Mouse (Mus musculus) cerebellum, adult 2 months (tissue): ENCODE measurements at regions not wholly inside any gene's neighbourhood (a gene's known extent, or its start where the extent isn't known, plus 50 kb on each side); places are given as distances from the start of the nearest gene placed in this dataset.

Experiments used
- DNase-seq, 2 experiments: peaks; one replicate each; pipeline ENCODE4 v3.0.0; 2021
- H3K27ac ChIP-seq: fragments of 200-500 bp; 2 replicates; pipeline ENCODE4 v1.5.1; 2012; ENCODE audit warnings: low read length, control low read depth, inconsistent platforms; ENCODE audit not compliant: insufficient read depth
- H3K27me3 ChIP-seq: fragments of 200-500 bp; 2 replicates; pipeline ENCODE4 v1.6.1; 2012; ENCODE audit warnings: inconsistent platforms, mild to moderate bottlenecking, low read length, moderate library complexity; ENCODE audit not compliant: control insufficient read depth, insufficient read depth
- H3K4me1 ChIP-seq: fragments of 200-500 bp; 2 replicates; pipeline ENCODE4 v1.6.1; 2011; ENCODE audit warnings: low read length; ENCODE audit not compliant: control insufficient read depth, insufficient read depth
- H3K4me3 ChIP-seq: fragments of 200-500 bp; replicated peaks from 2 replicates; pipeline ENCODE3; 2011; ENCODE audit warnings: mild to moderate bottlenecking, low read depth, low read length, control low read depth; ENCODE audit not compliant: insufficient read depth
- CTCF ChIP-seq: fragments of 200-500 bp; IDR thresholded peaks from 2 replicates; pipeline ENCODE4 v1.5.1; 2011; ENCODE audit warnings: low read depth, mild to moderate bottlenecking, control low read depth, low read length, moderate library complexity, borderline replicate concordance; ENCODE audit not compliant: insufficient read depth
- POLR2A ChIP-seq: fragments of 200-500 bp; IDR thresholded peaks from 2 replicates; pipeline ENCODE4 v1.6.1; 2011; ENCODE audit warnings: low read length, control low read depth, borderline replicate concordance; ENCODE audit not compliant: insufficient read depth
- WGBS: fragments of 180-500 bp; shearing (Covaris S2); methylation state at CpG from one replicate; pipeline ENCODE4 v1.1.7; 2018; 5-methylcytosine and 5-hydroxymethylcytosine counted together

DNA sequence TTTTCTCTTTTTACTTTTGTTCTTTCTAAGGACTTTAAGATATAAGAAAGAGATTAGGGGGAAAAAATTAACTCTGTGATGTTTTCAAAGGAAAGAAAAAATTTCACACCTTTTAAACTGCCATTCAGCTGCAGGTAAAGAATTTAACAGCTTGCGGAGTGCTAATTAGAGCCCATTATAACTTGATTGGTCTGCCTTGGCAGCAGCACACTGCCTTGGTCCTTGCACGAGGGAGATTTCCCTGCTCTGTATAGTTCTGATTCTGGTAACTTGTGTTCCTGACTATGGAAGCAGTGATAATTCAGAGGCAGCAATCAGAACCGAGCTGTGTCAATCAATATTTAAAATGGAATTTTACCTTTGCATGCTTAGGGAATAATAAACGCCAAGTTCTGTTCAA, 218.3 kb upstream of the Dach1 start:
- Histone ChIP-seq H3K27me3 (no peaks in the 10 kb centered on the region), H3K4me3 (no peak overlapping the region), H3K4me1 (no peaks in the 10 kb centered on the region), H3K27ac (no peak overlapping the region)
- TF ChIP-seq CTCF (no peak), POLR2A (no peak)
- DNase-seq: no peak
- 74% methylated on average over 4 of the region's 4 CpGs for WGBS
